Mouse (Mus musculus) heart, postnatal 0 days (tissue): Measurements from ENCODE around the gene Zfp970.
"Not testable (repeated sequence)": the region's sequence is repeated elsewhere in the genome, so short reads cannot be mapped to it uniquely, and the experiment has no call there.

ENCODE experiments used
- CTCF ChIP-seq: IDR thresholded peaks from 2 replicates; pipeline ENCODE4 v1.5.1; 2016; ENCODE audit warnings: antibody characterized with exemption, control low read depth, low read depth
- EP300 ChIP-seq: IDR thresholded peaks from 2 replicates; pipeline ENCODE4 v1.6.1; 2016; ENCODE audit warnings: antibody characterized with exemption, low read depth

DNA sequence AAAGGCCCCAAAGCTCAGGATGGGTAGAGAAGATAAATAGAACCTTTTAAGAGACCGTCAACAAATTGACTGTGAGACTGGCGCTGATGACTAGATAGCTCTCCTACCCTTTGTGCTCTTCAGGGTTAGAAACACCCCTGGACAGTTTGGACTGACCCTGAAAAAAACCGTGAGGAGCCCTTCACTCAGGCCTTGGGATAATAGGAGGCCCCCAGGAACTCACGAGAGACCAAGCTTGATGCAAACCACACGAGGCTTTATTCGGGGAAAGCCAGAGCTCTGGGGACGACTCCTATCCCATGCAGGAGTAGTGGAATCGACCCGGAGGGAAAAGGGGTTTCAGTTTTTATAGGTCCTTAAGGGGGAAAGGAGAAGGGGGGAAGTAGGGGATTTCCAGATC lies 53.2 kb downstream of the Zfp970 start:
- TF ChIP-seq CTCF, EP300: not testable (repeated sequence)
